Mouse (Mus musculus) CD4-positive, CD25-positive, alpha-beta regulatory T cell (primary cell): ENCODE measurements around the gene Pprc1. TPM values are rescaled to one million over a fixed set of nuclear protein-coding genes. Genes with fewer than 3 reads are reported as not detected.

Experiments used
- polyA plus RNA-seq: library from polyadenylated mRNA; unstranded; fragments of 100-300 nt; shearing (Covaris generic); gene quantifications from one replicate; pipeline ENCODE4 v1.2.1, GENCODE M21; 2017

The Pprc1 gene
- 51.6 TPM for polyA plus RNA-seq

GRCm38 (mm10) chr19:46044271-46044992 lies at the start of gene Pprc1:
Pprc1 (plus strand) TSS chr19:46044886.

GRCm38 (mm10) chr19:45997785-45998693 lies 46.6 kb upstream of the Pprc1 start, which contains the start of gene Armh3:
Armh3 (minus strand) TSS chr19:45998488.

GRCm38 (mm10) chr19:46003371-46004226 lies 41.1 kb upstream of the Pprc1 start, which contains the start of gene Hps6:
Hps6 (plus strand) TSS chr19:46003508.

GRCm38 (mm10) chr19:46044993-46045695 lies 458 bp downstream of the Pprc1 start, which contains the start of gene Ldb1:
Ldb1 (minus strand) TSS chr19:46045214.

GRCm38 (mm10) chr19:46075616-46076607 lies 31.2 kb downstream of the Pprc1 start, which contains the start of gene Nolc1:
Nolc1 (plus strand) TSS chr19:46075863.

Other genes starting within 250 kb of the Pprc1 start
- gene Kcnip2, start 228.8 kb upstream of the Pprc1 start, polyA plus RNA-seq = 17.4 TPM
- 12.8 TPM for gene Armh3, start 46.4 kb upstream of the Pprc1 start, polyA plus RNA-seq
- gene Hps6, start 41.4 kb upstream of the Pprc1 start, polyA plus RNA-seq = 15.3 TPM
- 295 TPM for gene Ldb1, start 328 bp downstream of the Pprc1 start, polyA plus RNA-seq
- 93.6 TPM for gene Nolc1, start 31.0 kb downstream of the Pprc1 start, polyA plus RNA-seq
- gene Elovl3, start 87.0 kb downstream of the Pprc1 start, polyA plus RNA-seq = not detected
- not detected for gene Pitx3, start 103.4 kb downstream of the Pprc1 start, polyA plus RNA-seq
- gene Gbf1, start 107.6 kb downstream of the Pprc1 start, polyA plus RNA-seq = 55.6 TPM